Mouse (Mus musculus) heart, adult 2 months (tissue): ENCODE data around the gene Sema4c.

ENCODE experiments used
- CTCF ChIP-seq: fragments of 200-600 bp; IDR thresholded peaks from 2 replicates; pipeline ENCODE4 v1.8.1; 2022; ENCODE audit warnings: antibody characterized with exemption, mild to moderate bottlenecking, moderate library complexity
- POLR2A ChIP-seq: fragments of 200-500 bp; IDR thresholded peaks from 2 replicates; pipeline ENCODE4 v1.6.1; 2011; ENCODE audit warnings: mild to moderate bottlenecking, low read depth, low read length, control low read depth; ENCODE audit not compliant: insufficient read depth

GRCm38 (mm10) chr1:36569694-36570276 is 11.6 kb upstream of the Sema4c start:
- no peak for TF ChIP-seq POLR2A
- TF ChIP-seq CTCF: no peak
